Mouse (Mus musculus) lung, postnatal 0 days (tissue): ENCODE measurements around the gene Rxra. TPM values are rescaled to one million over a fixed set of nuclear protein-coding genes. Genes with fewer than 3 reads are reported as not detected.

ENCODE experiments used
- ATAC-seq: fragments of 200-750 bp; cut with Nextera tagmentation; 2 replicates; pipeline ENCODE4 v1.8.0; 2017; ENCODE audit warnings: moderate library complexity
- DNase-seq: peaks from one replicate; pipeline ENCODE4 v3.0.0-alpha.2; 2016; ENCODE audit warnings: low spot score
- H3K27ac ChIP-seq: fragments of 300-500 bp; sonication (generic); 2 replicates; pipeline ENCODE4 v1.5.1; 2014; ENCODE audit warnings: antibody characterized with exemption, mild to moderate bottlenecking, low read length, mixed read lengths
- H3K27me3 ChIP-seq: fragments of 300-500 bp; sonication (generic); replicated peaks from 2 replicates; pipeline ENCODE4 v1.6.1; 2014; ENCODE audit warnings: low read length, mixed read lengths; ENCODE audit not compliant: insufficient read depth
- H3K36me3 ChIP-seq: fragments of 300-500 bp; sonication (generic); 2 replicates; pipeline ENCODE4 v1.6.1; 2014; ENCODE audit warnings: low read length, mixed read lengths; ENCODE audit not compliant: insufficient read depth
- H3K4me1 ChIP-seq: fragments of 300-500 bp; sonication (generic); 2 replicates; pipeline ENCODE4 v1.6.1; 2014; ENCODE audit warnings: antibody characterized with exemption, low read depth, low read length, mixed read lengths; ENCODE audit not compliant: insufficient read depth
- H3K4me2 ChIP-seq: fragments of 300-500 bp; sonication (generic); replicated peaks from 2 replicates; pipeline ENCODE4 v1.6.1; 2014; ENCODE audit warnings: low read depth, mild to moderate bottlenecking, low read length, moderate library complexity, mixed read lengths
- H3K4me3 ChIP-seq: fragments of 300-500 bp; sonication (generic); 2 replicates; pipeline ENCODE4 v1.5.1; 2014; ENCODE audit warnings: low read depth, low read length
- H3K9ac ChIP-seq: fragments of 300-500 bp; sonication (generic); replicated peaks from 2 replicates; pipeline ENCODE4 v1.6.1; 2014; ENCODE audit warnings: low read depth, mild to moderate bottlenecking
- H3K9me3 ChIP-seq: fragments of 300-500 bp; sonication (generic); 2 replicates; pipeline ENCODE4 v1.6.1; 2016; ENCODE audit warnings: low read length, mixed read lengths
- CTCF ChIP-seq: IDR thresholded peaks from 2 replicates; pipeline ENCODE4 v1.5.1; 2016; ENCODE audit warnings: antibody characterized with exemption, mild to moderate bottlenecking
- EP300 ChIP-seq: IDR thresholded peaks from 2 replicates; pipeline ENCODE4 v1.6.1; 2016; ENCODE audit warnings: antibody characterized with exemption, mild to moderate bottlenecking, control low read depth
- WGBS: fragments of 180-500 bp; shearing (Covaris S2); extraction: QIAGEN DNeasy Blood & Tissue Kit; methylation state at CpG from one replicate; pipeline ENCODE4 v1.1.7; 2014; 5-methylcytosine and 5-hydroxymethylcytosine counted together
- polyA plus RNA-seq: library from polyadenylated mRNA; unstranded; fragments of >200 nt; fragmentation: Nextera tagmentation; extraction: Ambion mirVana; gene quantifications from 2 replicates; pipeline ENCODE4 v1.2.1, GENCODE M21; 2015

Gene Rxra
- polyA plus RNA-seq, 1 experiment from 2014 or later: 9.6 TPM

GRCm38 (mm10) chr2:27678331-27678730 lies 2.1 kb downstream of the Rxra start:
- 23% methylated on average over 4 of the region's 4 CpGs for WGBS
- H3K9ac ChIP-seq: peak overlapping the region; percentile 95
- TF ChIP-seq CTCF (no peak), EP300 (no peak)
- H3K27me3 ChIP-seq: no peaks in the 10 kb centered on the region
- H3K9me3 ChIP-seq: no peaks in the 10 kb centered on the region
- peak overlapping the region; percentile 87 for H3K4me3 ChIP-seq
- DNase-seq: peak; percentile 11
- H3K4me2 ChIP-seq: peak overlapping the region; percentile 95
- H3K4me1 ChIP-seq: peaks cover 35% of the 10 kb centered on the region
- no peak for ATAC-seq
- no peaks in the 10 kb centered on the region for H3K36me3 ChIP-seq
- H3K27ac ChIP-seq: peak overlapping the region; percentile 99; the same call in 1 of the 2 replicates

DNA sequence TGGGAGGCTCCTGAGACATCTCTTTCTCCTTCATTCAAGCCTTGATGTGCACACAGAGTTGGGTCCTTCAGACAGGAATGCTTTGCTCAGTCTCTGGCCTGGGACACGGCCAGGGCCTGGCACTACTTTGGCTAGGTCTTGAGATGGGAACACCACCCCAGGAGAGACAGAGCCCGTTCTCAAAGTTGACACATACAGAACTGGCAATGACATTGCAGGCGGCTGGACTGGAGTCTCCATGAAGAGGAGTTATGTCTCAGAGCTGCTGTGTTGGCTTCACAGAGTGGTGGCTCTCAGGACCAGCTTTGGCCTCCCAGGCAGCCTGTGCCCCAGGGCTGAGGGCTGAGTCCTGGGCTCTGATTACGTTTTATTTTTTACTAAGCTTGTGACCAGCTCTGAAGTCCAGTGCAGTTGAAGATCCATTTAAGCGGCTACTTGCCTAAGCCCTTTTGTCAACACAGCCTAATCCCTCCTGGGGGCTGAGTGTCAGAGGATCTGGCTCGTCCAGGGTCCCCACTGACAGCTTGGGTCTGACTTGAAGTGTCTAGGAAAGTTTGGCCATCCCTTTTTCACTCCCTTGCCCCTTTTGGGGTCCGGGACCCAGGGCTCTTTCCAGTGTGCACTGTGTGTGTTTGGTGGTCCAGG lies 2.7 kb downstream of the Rxra start:
- ATAC-seq: no peak

DNA sequence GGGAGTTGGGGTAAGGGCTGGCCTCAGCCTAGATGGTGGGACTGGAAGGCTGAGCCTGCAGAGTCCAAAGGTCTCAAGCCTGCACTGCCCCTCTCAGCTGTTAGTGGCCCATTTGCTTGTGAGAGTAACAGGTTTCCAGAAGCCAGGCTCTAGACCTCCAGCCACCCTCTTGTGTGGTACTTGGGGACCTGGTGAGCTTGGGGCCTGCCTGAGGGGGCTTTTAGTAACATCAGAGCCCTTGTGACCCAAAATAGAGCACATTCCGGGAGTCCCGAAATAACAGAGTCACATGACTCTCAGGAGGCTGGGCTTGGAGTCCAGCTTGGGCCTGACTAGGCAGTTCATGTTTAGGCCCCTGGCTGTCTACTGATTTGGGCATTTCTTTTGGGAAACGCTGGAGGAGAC lies 3.4 kb downstream of the Rxra start:
- no peak for ATAC-seq
- peak overlapping the region; percentile 95 for H3K4me2 ChIP-seq
- TF ChIP-seq EP300: no peak
- TF ChIP-seq CTCF: no peak
- H3K4me1 ChIP-seq: peaks cover 35% of the 10 kb centered on the region
- peak overlapping the region; percentile 87; the same call in 1 of the 2 replicates for H3K4me3 ChIP-seq
- H3K27ac ChIP-seq: peak overlapping the region; percentile 69; the same call in 1 of the 2 replicates
- WGBS: 4% methylated on average over 3 of the region's 3 CpGs
- no peak overlapping the region; the same call in 1 of the 2 replicates for H3K9ac ChIP-seq
- H3K36me3 ChIP-seq: no peaks in the 10 kb centered on the region
- DNase-seq: peak; percentile 56
- H3K27me3 ChIP-seq: no peaks in the 10 kb centered on the region
- H3K9me3 ChIP-seq: no peaks in the 10 kb centered on the region

More for the DNA sequence above, 2.7 kb downstream of the Rxra start:
- Histone ChIP-seq H3K27me3 (no peaks in the 10 kb centered on the region), H3K9ac (peak overlapping the region; percentile 95; the same call in 1 of the 2 replicates), H3K27ac (peak overlapping the region; percentile 69; the same call in 1 of the 2 replicates), H3K4me2 (peak overlapping the region; percentile 95), H3K4me3 (peak overlapping the region; percentile 87), H3K36me3 (no peaks in the 10 kb centered on the region), H3K9me3 (no peaks in the 10 kb centered on the region), H3K4me1 (peaks cover 35% of the 10 kb centered on the region)
- 26% methylated on average over 7 of the region's 7 CpGs for WGBS
- DNase-seq: no peak
- TF ChIP-seq CTCF (no peak), EP300 (no peak)

DNA sequence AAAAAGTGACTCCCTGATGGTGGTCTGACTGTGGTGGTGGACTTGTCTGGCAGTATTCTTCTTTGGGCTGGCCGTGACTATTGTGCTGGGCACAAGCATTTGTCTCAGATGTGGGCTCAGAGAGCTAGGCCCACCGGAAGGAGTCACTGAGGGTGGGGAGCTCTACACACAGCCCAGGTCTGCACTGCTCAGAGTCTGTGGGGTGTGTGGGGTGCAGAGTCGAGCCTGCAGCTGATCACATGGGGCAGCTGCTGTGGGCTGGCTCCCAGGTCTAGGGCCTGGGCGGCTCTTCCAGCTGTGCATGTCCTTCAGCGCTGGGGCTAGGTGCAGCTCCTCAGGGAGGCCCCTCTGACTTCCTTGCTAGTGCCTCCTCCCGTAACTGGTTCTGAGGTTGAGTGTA lies 3.8 kb downstream of the Rxra start:
- Histone ChIP-seq H3K9me3 (no peaks in the 10 kb centered on the region), H3K9ac (peak overlapping the region; percentile 19; the same call in 1 of the 2 replicates), H3K27me3 (no peaks in the 10 kb centered on the region), H3K36me3 (no peaks in the 10 kb centered on the region), H3K4me1 (peaks cover 35% of the 10 kb centered on the region), H3K4me2 (peak overlapping the region; percentile 95), H3K4me3 (no peak overlapping the region), H3K27ac (peak overlapping the region; percentile 69)
- TF ChIP-seq CTCF (no peak), EP300 (no peak)
- 38% methylated on average over 6 of the region's 6 CpGs for WGBS
- ATAC-seq (no peak), DNase-seq (no peak)

GRCm38 (mm10) chr2:27680595-27680994 lies 4.4 kb downstream of the Rxra start:
- H3K4me2 ChIP-seq: peak overlapping the region; percentile 95
- peaks cover 35% of the 10 kb centered on the region for H3K4me1 ChIP-seq
- ATAC-seq (no peak), DNase-seq (no peak)
- no peaks in the 10 kb centered on the region for H3K36me3 ChIP-seq
- TF ChIP-seq CTCF: no peak
- no peak for TF ChIP-seq EP300
- H3K4me3 ChIP-seq: no peak overlapping the region
- 0 out of 2 replicates have a peak overlapping the region, but pooled peaks have one; percentile 69 for H3K27ac ChIP-seq
- peak overlapping the region; percentile 19; the same call in 1 of the 2 replicates for H3K9ac ChIP-seq
- H3K9me3 ChIP-seq: no peaks in the 10 kb centered on the region
- H3K27me3 ChIP-seq: no peaks in the 10 kb centered on the region
- WGBS: 77% methylated on average over 4 of the region's 4 CpGs

DNA sequence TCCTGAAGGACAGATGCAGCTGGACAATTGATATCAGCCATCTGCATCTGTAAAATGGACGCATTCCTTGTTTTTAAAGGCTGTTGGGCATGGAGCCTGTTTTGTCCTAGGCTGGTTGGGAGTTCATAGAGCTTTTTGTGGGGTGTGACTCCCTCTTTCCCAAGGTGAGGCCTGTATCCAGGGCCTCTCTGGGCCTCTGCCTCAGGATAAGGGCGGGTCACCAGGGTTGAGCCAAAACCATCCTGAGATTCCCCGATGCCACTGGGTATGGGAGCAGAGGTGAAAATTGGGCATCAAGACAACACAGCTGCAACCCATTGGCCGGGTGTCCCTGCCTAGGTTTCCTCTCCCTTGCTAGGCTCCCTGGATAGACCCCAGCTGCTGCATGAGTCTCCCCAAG lies 5.2 kb downstream of the Rxra start:
- 69% methylated on average over 4 of the region's 4 CpGs for WGBS
- H3K4me3 ChIP-seq: no peak overlapping the region
- H3K27ac ChIP-seq: no peak overlapping the region
- H3K9ac ChIP-seq: no peak overlapping the region
- ATAC-seq: no peak
- H3K9me3 ChIP-seq: no peaks in the 10 kb centered on the region
- H3K4me2 ChIP-seq: no peak overlapping the region
- no peaks in the 10 kb centered on the region for H3K27me3 ChIP-seq
- peaks cover 35% of the 10 kb centered on the region for H3K4me1 ChIP-seq
- DNase-seq: no peak
- no peak for TF ChIP-seq CTCF
- TF ChIP-seq EP300: no peak
- H3K36me3 ChIP-seq: no peaks in the 10 kb centered on the region
